Mouse (Mus musculus): ENCODE results near the gene Slc25a21. TPM values are rescaled to one million over a fixed set of nuclear protein-coding genes. Genes with fewer than 3 reads are reported as not detected.

Gene Slc25a21
- polyA plus RNA-seq, 1 experiment from 2014 or later: 0.19 TPM

- WGBS: 83% methylated on average over 4 of the region's 4 CpGs
- H3K27ac ChIP-seq (ENCODE audit: low read depth): no peak overlapping the region
- H3K9me3 ChIP-seq (ENCODE audit: control insufficient read depth, low read length): no peaks in the 10 kb centered on the region
- H3K4me1 ChIP-seq (replicated peaks; ENCODE audit: control insufficient read depth, insufficient read depth, low read length): no peaks in the 10 kb centered on the region
- no peak overlapping the region for H3K4me3 ChIP-seq (ENCODE audit: low read depth, low read length)
- no peak overlapping the region for H3K9ac ChIP-seq (ENCODE audit: low read length)
- no peak overlapping the region for H3K4me2 ChIP-seq (ENCODE audit: low read length)
- DNase-seq (ENCODE audit: low spot score): no peak
- no peak for ATAC-seq (replicated peaks; ENCODE audit: low FRiP score, low TSS enrichment, low read depth)
- H3K27me3 ChIP-seq (replicated peaks; ENCODE audit: control insufficient read depth, insufficient read depth, low read length): no peaks in the 10 kb centered on the region
- no peaks in the 10 kb centered on the region for H3K36me3 ChIP-seq (ENCODE audit: control insufficient read depth, insufficient read depth, low read length)
These were observed 96.7 kb downstream of the Slc25a21 start for GRCm38 (mm10) chr12:57100549-57100948.

GRCm38 (mm10) chr12:57099066-57099465 is 98.2 kb downstream of the Slc25a21 start:
- no peaks in the 10 kb centered on the region for H3K27me3 ChIP-seq (replicated peaks; ENCODE audit: control insufficient read depth, insufficient read depth, low read length)
- no peak for DNase-seq (ENCODE audit: low spot score)
- no peak overlapping the region for H3K27ac ChIP-seq (ENCODE audit: low read depth)
- no peaks in the 10 kb centered on the region for H3K36me3 ChIP-seq (ENCODE audit: control insufficient read depth, insufficient read depth, low read length)
- H3K4me3 ChIP-seq (ENCODE audit: low read depth, low read length): no peak overlapping the region
- WGBS: 69% methylated on average over 3 of the region's 3 CpGs
- no peak overlapping the region for H3K9ac ChIP-seq (ENCODE audit: low read length)
- no peak overlapping the region for H3K4me2 ChIP-seq (ENCODE audit: low read length)
- H3K4me1 ChIP-seq (replicated peaks; ENCODE audit: control insufficient read depth, insufficient read depth, low read length): no peaks in the 10 kb centered on the region
- H3K9me3 ChIP-seq (ENCODE audit: control insufficient read depth, low read length): no peaks in the 10 kb centered on the region
- ATAC-seq (replicated peaks; ENCODE audit: low FRiP score, low TSS enrichment, low read depth): no peak

GRCm38 (mm10) chr12:57098371-57098770 is 98.9 kb downstream of the Slc25a21 start:
- no peak overlapping the region for H3K27ac ChIP-seq (ENCODE audit: low read depth)
- no peaks in the 10 kb centered on the region for H3K27me3 ChIP-seq (replicated peaks; ENCODE audit: control insufficient read depth, insufficient read depth, low read length)
- no peak overlapping the region for H3K9ac ChIP-seq (ENCODE audit: low read length)
- H3K4me1 ChIP-seq (replicated peaks; ENCODE audit: control insufficient read depth, insufficient read depth, low read length): no peaks in the 10 kb centered on the region
- 82% methylated on average over 5 of the region's 5 CpGs for WGBS
- ATAC-seq (replicated peaks; ENCODE audit: low FRiP score, low TSS enrichment, low read depth) (no peak), DNase-seq (ENCODE audit: low spot score) (no peak)
- no peak overlapping the region for H3K4me2 ChIP-seq (ENCODE audit: low read length)
- no peaks in the 10 kb centered on the region for H3K9me3 ChIP-seq (ENCODE audit: control insufficient read depth, low read length)
- no peaks in the 10 kb centered on the region for H3K36me3 ChIP-seq (ENCODE audit: control insufficient read depth, insufficient read depth, low read length)
- H3K4me3 ChIP-seq (ENCODE audit: low read depth, low read length): no peak overlapping the region

- no peaks in the 10 kb centered on the region for H3K9me3 ChIP-seq (ENCODE audit: control insufficient read depth, low read length)
- ATAC-seq (replicated peaks; ENCODE audit: low FRiP score, low TSS enrichment, low read depth): no peak
- no peak for DNase-seq (ENCODE audit: low spot score)
- H3K4me3 ChIP-seq (ENCODE audit: low read depth, low read length): no peak overlapping the region
- H3K27me3 ChIP-seq (replicated peaks; ENCODE audit: control insufficient read depth, insufficient read depth, low read length): no peaks in the 10 kb centered on the region
- no peak overlapping the region for H3K4me2 ChIP-seq (ENCODE audit: low read length)
- no peaks in the 10 kb centered on the region for H3K4me1 ChIP-seq (replicated peaks; ENCODE audit: control insufficient read depth, insufficient read depth, low read length)
- no peak overlapping the region for H3K27ac ChIP-seq (ENCODE audit: low read depth)
- 53% methylated on average over 5 of the region's 5 CpGs for WGBS
- H3K9ac ChIP-seq (ENCODE audit: low read length): no peak overlapping the region
- H3K36me3 ChIP-seq (ENCODE audit: control insufficient read depth, insufficient read depth, low read length): no peaks in the 10 kb centered on the region
These were observed 104.2 kb downstream of the Slc25a21 start for GRCm38 (mm10) chr12:57093107-57093506.

GRCm38 (mm10) chr12:57084519-57084918 is 112.8 kb downstream of the Slc25a21 start:
- WGBS: 57% methylated on average over 3 of the region's 3 CpGs
- H3K36me3 ChIP-seq (ENCODE audit: control insufficient read depth, insufficient read depth, low read length): no peaks in the 10 kb centered on the region
- no peak overlapping the region for H3K27ac ChIP-seq (ENCODE audit: low read depth)
- no peaks in the 10 kb centered on the region for H3K27me3 ChIP-seq (replicated peaks; ENCODE audit: control insufficient read depth, insufficient read depth, low read length)
- H3K9me3 ChIP-seq (ENCODE audit: control insufficient read depth, low read length): no peaks in the 10 kb centered on the region
- no peak overlapping the region for H3K4me3 ChIP-seq (ENCODE audit: low read depth, low read length)
- DNase-seq (ENCODE audit: low spot score) (no peak), ATAC-seq (replicated peaks; ENCODE audit: low FRiP score, low TSS enrichment, low read depth) (no peak)
- no peaks in the 10 kb centered on the region for H3K4me1 ChIP-seq (replicated peaks; ENCODE audit: control insufficient read depth, insufficient read depth, low read length)
- H3K9ac ChIP-seq (ENCODE audit: low read length): no peak overlapping the region
- no peak overlapping the region for H3K4me2 ChIP-seq (ENCODE audit: low read length)

GRCm38 (mm10) chr12:57083533-57083932 is 113.7 kb downstream of the Slc25a21 start:
- Histone ChIP-seq H3K36me3 (ENCODE audit: control insufficient read depth, insufficient read depth, low read length) (no peaks in the 10 kb centered on the region), H3K9ac (ENCODE audit: low read length) (no peak overlapping the region), H3K4me3 (ENCODE audit: low read depth, low read length) (no peak overlapping the region), H3K4me2 (ENCODE audit: low read length) (no peak overlapping the region), H3K27ac (ENCODE audit: low read depth) (no peak overlapping the region), H3K27me3 (replicated peaks; ENCODE audit: control insufficient read depth, insufficient read depth, low read length) (no peaks in the 10 kb centered on the region), H3K9me3 (ENCODE audit: control insufficient read depth, low read length) (no peaks in the 10 kb centered on the region), H3K4me1 (replicated peaks; ENCODE audit: control insufficient read depth, insufficient read depth, low read length) (no peaks in the 10 kb centered on the region)
- no peak for DNase-seq (ENCODE audit: low spot score)
- ATAC-seq (replicated peaks; ENCODE audit: low FRiP score, low TSS enrichment, low read depth): no peak
- 79% methylated on average over 5 of the region's 5 CpGs for WGBS

GRCm38 (mm10) chr12:57076606-57077005 is 120.7 kb downstream of the Slc25a21 start:
- no peak for ATAC-seq (replicated peaks; ENCODE audit: low FRiP score, low TSS enrichment, low read depth)
- no peak for DNase-seq (ENCODE audit: low spot score)

GRCm38 (mm10) chr12:57072616-57073015 is 124.7 kb downstream of the Slc25a21 start:
- WGBS: 89% methylated on average over 2 of the region's 2 CpGs
- no peak for DNase-seq (ENCODE audit: low spot score)
- Histone ChIP-seq H3K9ac (ENCODE audit: low read length) (no peak overlapping the region), H3K4me2 (ENCODE audit: low read length) (no peak overlapping the region), H3K27ac (ENCODE audit: low read depth) (no peak overlapping the region), H3K4me3 (ENCODE audit: low read depth, low read length) (no peak overlapping the region), H3K36me3 (ENCODE audit: control insufficient read depth, insufficient read depth, low read length) (no peaks in the 10 kb centered on the region), H3K9me3 (ENCODE audit: control insufficient read depth, low read length) (no peaks in the 10 kb centered on the region), H3K4me1 (replicated peaks; ENCODE audit: control insufficient read depth, insufficient read depth, low read length) (peaks cover 5% of the 10 kb centered on the region), H3K27me3 (replicated peaks; ENCODE audit: control insufficient read depth, insufficient read depth, low read length) (no peaks in the 10 kb centered on the region)
- no peak for ATAC-seq (replicated peaks; ENCODE audit: low FRiP score, low TSS enrichment, low read depth)

More at GRCm38 (mm10) chr12:57076606-57077005, 120.7 kb downstream of the Slc25a21 start:
- Histone ChIP-seq H3K27ac (ENCODE audit: low read depth) (no peak overlapping the region), H3K27me3 (replicated peaks; ENCODE audit: control insufficient read depth, insufficient read depth, low read length) (no peaks in the 10 kb centered on the region), H3K9ac (ENCODE audit: low read length) (no peak overlapping the region), H3K4me2 (ENCODE audit: low read length) (no peak overlapping the region), H3K36me3 (ENCODE audit: control insufficient read depth, insufficient read depth, low read length) (no peaks in the 10 kb centered on the region), H3K4me1 (replicated peaks; ENCODE audit: control insufficient read depth, insufficient read depth, low read length) (peaks cover 5% of the 10 kb centered on the region), H3K4me3 (ENCODE audit: low read depth, low read length) (no peak overlapping the region), H3K9me3 (ENCODE audit: control insufficient read depth, low read length) (no peaks in the 10 kb centered on the region)
- whole genome bisulfite sequencing: 51% methylated on average over 4 of the region's 4 CpGs

GRCm38 (mm10) chr12:57068607-57069006 is 128.7 kb downstream of the Slc25a21 start:
- H3K27ac ChIP-seq (ENCODE audit: low read depth): no peak overlapping the region
- no peaks in the 10 kb centered on the region for H3K9me3 ChIP-seq (ENCODE audit: control insufficient read depth, low read length)
- no peak overlapping the region for H3K4me3 ChIP-seq (ENCODE audit: low read depth, low read length)
- H3K27me3 ChIP-seq (replicated peaks; ENCODE audit: control insufficient read depth, insufficient read depth, low read length): no peaks in the 10 kb centered on the region
- H3K4me2 ChIP-seq (ENCODE audit: low read length): no peak overlapping the region
- H3K4me1 ChIP-seq (replicated peaks; ENCODE audit: control insufficient read depth, insufficient read depth, low read length): no peaks in the 10 kb centered on the region
- DNase-seq (ENCODE audit: low spot score) (no peak), ATAC-seq (replicated peaks; ENCODE audit: low FRiP score, low TSS enrichment, low read depth) (no peak)
- H3K9ac ChIP-seq (ENCODE audit: low read length): no peak overlapping the region
- 38% methylated on average over 5 of the region's 5 CpGs for WGBS
- H3K36me3 ChIP-seq (ENCODE audit: control insufficient read depth, insufficient read depth, low read length): no peaks in the 10 kb centered on the region

Measured in intestine, embryonic 14.5 days (tissue).